Mouse (Mus musculus): ENCODE data around the gene Noxa1. TPM values are rescaled to one million over a fixed set of nuclear protein-coding genes. Genes with fewer than 3 reads are reported as not detected.

The Noxa1 gene
- polyA plus RNA-seq, 1 experiment from 2014 or later, result not detected

DNA sequence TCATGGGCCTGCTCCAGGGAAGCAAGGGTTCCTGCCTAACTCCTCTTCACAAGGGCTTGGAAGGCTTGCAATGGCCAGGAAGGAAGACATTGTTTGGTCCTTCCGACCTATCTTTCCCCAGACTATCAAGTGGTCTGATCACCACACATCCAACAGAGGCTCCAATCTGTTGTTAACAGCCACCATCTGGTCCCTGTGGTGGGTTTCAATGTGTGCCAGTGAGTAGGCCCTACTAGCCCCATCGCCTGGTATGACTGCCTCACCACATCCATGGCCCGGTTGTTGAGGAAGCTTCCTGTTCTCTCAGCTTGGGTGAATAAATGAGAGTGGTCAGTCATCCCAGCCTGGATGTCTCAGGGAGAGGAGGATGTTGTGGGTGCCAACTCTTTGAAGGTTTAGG is 6.3 kb downstream of the Noxa1 start:
- Histone ChIP-seq H3K4me2 (no peak overlapping the region), H3K4me1 (replicated peaks) (no peaks in the 10 kb centered on the region), H3K27ac (replicated peaks) (no peak overlapping the region), H3K27me3 (no peaks in the 10 kb centered on the region), H3K9ac (no peak overlapping the region), H3K36me3 (no peaks in the 10 kb centered on the region), H3K4me3 (no peak overlapping the region), H3K9me3 (no peaks in the 10 kb centered on the region)
- no peak for ATAC-seq (ENCODE audit: low FRiP score, low read depth)
- 85% methylated on average over 3 of the region's 3 CpGs for WGBS

DNA sequence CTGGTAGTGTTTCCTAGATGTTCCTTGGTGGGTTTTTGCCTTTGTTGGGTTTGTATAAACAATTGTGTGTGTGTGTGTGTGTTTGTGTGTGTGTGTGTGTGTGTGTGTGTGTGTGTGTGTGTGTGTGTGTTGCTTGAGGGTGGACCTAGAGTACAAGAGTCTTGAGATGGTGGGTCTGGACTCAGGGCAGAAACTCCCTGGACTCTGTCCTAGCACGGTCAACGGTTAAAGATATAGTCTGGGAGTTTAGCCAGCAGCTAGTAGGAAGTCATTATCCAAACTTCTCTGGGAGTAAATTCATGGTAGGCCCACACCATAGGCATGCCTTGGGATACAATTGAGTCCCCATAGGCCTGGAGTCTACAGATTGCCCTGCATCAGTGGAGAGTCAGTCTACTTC is 7.1 kb downstream of the Noxa1 start:
- Histone ChIP-seq H3K4me2 (no peak overlapping the region), H3K4me3 (no peak overlapping the region), H3K36me3 (no peaks in the 10 kb centered on the region), H3K9me3 (no peaks in the 10 kb centered on the region), H3K27ac (replicated peaks) (no peak overlapping the region), H3K27me3 (no peaks in the 10 kb centered on the region), H3K9ac (no peak overlapping the region), H3K4me1 (replicated peaks) (no peaks in the 10 kb centered on the region)
- ATAC-seq (ENCODE audit: low FRiP score, low read depth), result no peak
- WGBS, result 98% methylated on average over 2 of the region's 2 CpGs

DNA sequence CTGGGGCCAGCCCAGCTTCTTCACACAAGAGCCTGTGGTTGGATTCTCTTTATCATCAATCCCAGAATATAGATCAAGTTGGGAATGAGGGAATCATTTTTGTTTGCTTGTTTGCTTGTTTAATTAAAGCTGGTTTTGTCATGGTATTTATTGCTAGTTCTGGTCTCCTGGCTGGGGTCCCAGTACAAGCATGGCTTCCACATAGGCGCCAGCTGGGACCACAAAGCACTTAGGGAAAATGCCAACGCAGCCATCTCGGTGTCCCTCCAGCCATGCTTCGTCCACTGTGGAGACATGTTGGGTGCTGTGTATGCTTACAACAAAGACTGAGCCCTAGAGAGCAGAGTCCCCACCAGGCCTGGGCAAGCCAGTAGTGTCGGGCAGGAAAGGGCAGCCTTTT is 9.4 kb downstream of the Noxa1 start:
- Histone ChIP-seq H3K4me1 (replicated peaks) (no peaks in the 10 kb centered on the region), H3K9ac (no peak overlapping the region), H3K27ac (replicated peaks) (no peak overlapping the region), H3K27me3 (no peaks in the 10 kb centered on the region), H3K4me2 (no peak overlapping the region), H3K9me3 (no peaks in the 10 kb centered on the region), H3K36me3 (no peaks in the 10 kb centered on the region), H3K4me3 (no peak overlapping the region)
- ATAC-seq (ENCODE audit: low FRiP score, low read depth), result no peak
- 78% methylated on average over 5 of the region's 5 CpGs for WGBS

DNA sequence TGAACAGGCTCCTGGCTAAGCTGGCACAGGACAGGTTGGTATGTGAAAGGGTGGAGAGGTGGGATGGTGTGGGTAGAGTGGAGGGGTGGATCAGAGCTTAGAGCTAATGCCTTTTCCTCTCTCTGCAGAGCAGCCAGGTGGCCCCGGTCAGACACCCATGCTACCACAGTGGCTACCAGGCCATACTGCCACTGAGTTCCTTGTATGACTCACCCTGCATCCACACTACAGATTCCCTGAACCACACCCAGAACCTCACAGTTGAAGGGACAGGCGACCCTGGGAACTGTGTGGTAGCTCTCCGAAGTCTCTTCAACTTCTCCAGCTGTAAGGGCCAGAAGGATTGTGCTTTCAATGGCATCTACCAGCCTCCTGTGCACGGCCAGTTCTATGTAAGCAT is 11.3 kb downstream of the Noxa1 start:
- no peak for ATAC-seq (ENCODE audit: low FRiP score, low read depth)
- no peaks in the 10 kb centered on the region for H3K27me3 ChIP-seq
- H3K4me3 ChIP-seq, result no peak overlapping the region
- no peak overlapping the region for H3K27ac ChIP-seq (replicated peaks)
- no peaks in the 10 kb centered on the region for H3K9me3 ChIP-seq
- no peaks in the 10 kb centered on the region for H3K4me1 ChIP-seq (replicated peaks)
- WGBS, result 86% methylated on average over 4 of the region's 4 CpGs
- no peaks in the 10 kb centered on the region for H3K36me3 ChIP-seq
- H3K9ac ChIP-seq, result no peak overlapping the region
- no peak overlapping the region for H3K4me2 ChIP-seq

DNA sequence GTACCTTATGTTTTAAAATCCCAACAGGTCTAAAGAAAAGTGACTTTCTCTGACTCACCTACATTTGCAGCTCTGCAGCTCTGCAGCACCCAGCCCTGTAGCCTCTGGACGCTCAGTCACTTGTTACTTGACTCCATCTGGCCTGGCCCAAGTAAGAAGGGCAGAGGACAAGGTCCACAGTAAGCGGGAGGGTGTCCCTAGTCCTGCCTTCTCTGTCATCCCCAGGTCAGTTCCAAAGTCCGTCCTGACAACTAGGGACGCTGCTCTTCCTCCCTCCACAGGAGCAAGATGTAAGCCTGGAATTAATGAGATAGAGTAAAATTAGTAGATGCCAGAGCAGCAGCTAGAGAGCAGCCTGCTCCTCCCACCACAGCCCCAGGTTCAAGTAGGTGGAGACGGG is 14.9 kb downstream of the Noxa1 start, which contains the start of gene Entpd8:
Entpd8 (plus strand) TSS at position 229 of the 400 bp plus-strand sequence.
- H3K27ac ChIP-seq (replicated peaks), result no peak within 1 kb of the TSS
- no peaks in the 10 kb centered on the region for H3K4me1 ChIP-seq (replicated peaks)
- H3K9me3 ChIP-seq, result no peaks in the 10 kb centered on the region
- ATAC-seq (ENCODE audit: low FRiP score, low read depth), result no peak
- WGBS, result 71% methylated on average over 5 of the region's 5 CpGs
- no peaks in the 10 kb centered on the region for H3K27me3 ChIP-seq
- H3K4me3 ChIP-seq, result no peak within 1 kb of the TSS
- no peak within 1 kb of the TSS for H3K4me2 ChIP-seq
- no peak within 1 kb of the TSS for H3K9ac ChIP-seq
- no peaks in the 10 kb centered on the region for H3K36me3 ChIP-seq

DNA sequence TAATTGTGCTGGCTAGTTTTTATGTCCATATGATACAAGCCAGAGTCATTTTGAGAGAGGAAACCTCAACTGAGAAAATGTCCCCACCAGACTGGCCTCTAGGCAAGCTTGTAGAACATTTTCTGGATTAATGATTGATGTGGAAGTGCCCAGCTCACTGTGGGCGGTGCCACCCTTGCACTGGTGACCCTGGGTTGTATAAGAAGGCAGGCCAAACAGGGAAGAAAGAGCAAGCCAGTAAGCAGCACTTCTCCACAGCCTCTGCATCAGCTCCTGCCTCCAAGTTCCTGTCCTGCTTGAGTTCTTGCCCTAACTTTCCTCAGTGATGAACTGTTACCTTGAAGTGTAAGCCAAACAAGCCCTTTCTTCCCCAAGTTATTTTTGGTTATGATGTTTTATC is 16.0 kb downstream of the Noxa1 start:
- no peaks in the 10 kb centered on the region for H3K4me1 ChIP-seq (replicated peaks)
- H3K27ac ChIP-seq (replicated peaks), result no peak overlapping the region
- no peaks in the 10 kb centered on the region for H3K27me3 ChIP-seq
- no peaks in the 10 kb centered on the region for H3K36me3 ChIP-seq
- H3K4me3 ChIP-seq, result no peak overlapping the region
- ATAC-seq (ENCODE audit: low FRiP score, low read depth), result no peak
- H3K9me3 ChIP-seq, result no peaks in the 10 kb centered on the region
- no peak overlapping the region for H3K4me2 ChIP-seq
- WGBS, result 87% methylated on average over 1 of the region's 1 CpGs
- no peak overlapping the region for H3K9ac ChIP-seq

DNA sequence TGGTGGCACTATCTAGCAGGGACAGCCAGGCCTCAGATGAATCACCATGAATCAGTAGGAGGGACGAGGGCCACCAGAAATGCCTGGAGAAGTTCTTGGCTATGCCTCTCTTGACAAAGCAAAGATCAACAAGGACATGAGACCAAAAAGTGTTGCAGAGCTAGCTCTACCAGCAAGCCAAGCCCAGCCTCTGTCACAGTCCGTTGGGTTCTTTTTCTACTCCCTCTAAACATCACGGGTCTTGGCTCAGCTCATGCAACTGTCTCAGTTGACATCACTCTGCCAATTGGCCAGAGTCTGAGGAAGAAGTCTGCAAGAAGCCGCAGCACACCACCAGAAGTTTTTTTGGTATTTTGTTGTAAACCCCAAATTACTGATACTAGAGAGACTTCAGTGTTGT is 19.4 kb downstream of the Noxa1 start:
- H3K9ac ChIP-seq, result no peak overlapping the region
- H3K4me3 ChIP-seq, result no peak overlapping the region
- no peaks in the 10 kb centered on the region for H3K9me3 ChIP-seq
- H3K27ac ChIP-seq (replicated peaks), result no peak overlapping the region
- no peaks in the 10 kb centered on the region for H3K4me1 ChIP-seq (replicated peaks)
- 58% methylated on average over 4 of the region's 4 CpGs for WGBS
- H3K4me2 ChIP-seq, result no peak overlapping the region
- no peak for ATAC-seq (ENCODE audit: low FRiP score, low read depth)
- no peaks in the 10 kb centered on the region for H3K27me3 ChIP-seq
- H3K36me3 ChIP-seq, result no peaks in the 10 kb centered on the region

DNA sequence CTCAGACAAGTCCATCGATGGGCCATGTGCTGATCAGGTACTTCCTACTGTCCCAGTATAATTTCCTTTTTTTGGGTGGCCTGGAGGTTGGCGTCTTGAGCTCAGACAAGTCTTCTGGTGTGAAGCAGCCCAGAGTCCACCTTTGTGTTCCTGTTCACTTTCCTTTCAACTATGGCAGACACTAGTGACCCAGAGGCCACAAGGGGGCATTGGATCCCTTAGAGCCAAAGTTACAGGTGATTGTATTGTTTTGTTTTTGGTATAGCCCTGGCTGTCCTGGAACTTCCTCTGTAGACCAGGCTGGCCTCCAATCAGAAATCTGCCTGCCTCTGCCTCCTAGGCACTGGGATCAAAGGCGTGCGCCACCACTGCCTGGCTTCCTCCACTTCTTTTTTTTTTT is 22.6 kb downstream of the Noxa1 start:
- Histone ChIP-seq H3K4me1 (replicated peaks) (no peaks in the 10 kb centered on the region), H3K9ac (no peak overlapping the region), H3K27me3 (no peaks in the 10 kb centered on the region), H3K36me3 (no peaks in the 10 kb centered on the region), H3K27ac (replicated peaks) (no peak overlapping the region), H3K4me2 (no peak overlapping the region), H3K4me3 (no peak overlapping the region), H3K9me3 (no peaks in the 10 kb centered on the region)
- WGBS, result 94% methylated on average over 4 of the region's 4 CpGs
- no peak for ATAC-seq (ENCODE audit: low FRiP score, low read depth)

DNA sequence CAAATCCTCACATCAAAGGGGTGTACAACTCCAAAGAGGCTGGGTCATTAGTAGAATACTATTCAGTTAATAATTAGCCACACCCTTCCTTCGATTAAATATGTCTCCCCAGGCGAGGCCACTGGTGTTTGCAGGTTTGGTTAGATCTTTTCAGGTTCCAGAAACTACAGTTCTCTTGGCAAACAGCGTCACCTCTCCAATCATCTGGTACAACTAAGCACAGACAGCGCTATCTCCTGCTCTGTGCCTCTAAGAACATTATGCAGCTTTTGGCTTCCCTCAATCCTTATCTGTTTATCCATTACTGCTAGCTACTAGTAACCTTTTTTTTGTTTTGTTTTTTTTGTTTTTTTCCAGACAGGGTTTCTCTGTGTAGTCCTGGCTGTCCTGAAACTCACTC is 25.4 kb downstream of the Noxa1 start:
- H3K4me3 ChIP-seq, result no peak overlapping the region
- 78% methylated on average over 4 of the region's 4 CpGs for WGBS
- H3K36me3 ChIP-seq, result no peaks in the 10 kb centered on the region
- H3K27ac ChIP-seq (replicated peaks), result no peak overlapping the region
- no peak overlapping the region for H3K4me2 ChIP-seq
- H3K9me3 ChIP-seq, result no peaks in the 10 kb centered on the region
- ATAC-seq (ENCODE audit: low FRiP score, low read depth), result no peak
- H3K4me1 ChIP-seq (replicated peaks), result no peaks in the 10 kb centered on the region
- no peaks in the 10 kb centered on the region for H3K27me3 ChIP-seq
- H3K9ac ChIP-seq, result no peak overlapping the region

DNA sequence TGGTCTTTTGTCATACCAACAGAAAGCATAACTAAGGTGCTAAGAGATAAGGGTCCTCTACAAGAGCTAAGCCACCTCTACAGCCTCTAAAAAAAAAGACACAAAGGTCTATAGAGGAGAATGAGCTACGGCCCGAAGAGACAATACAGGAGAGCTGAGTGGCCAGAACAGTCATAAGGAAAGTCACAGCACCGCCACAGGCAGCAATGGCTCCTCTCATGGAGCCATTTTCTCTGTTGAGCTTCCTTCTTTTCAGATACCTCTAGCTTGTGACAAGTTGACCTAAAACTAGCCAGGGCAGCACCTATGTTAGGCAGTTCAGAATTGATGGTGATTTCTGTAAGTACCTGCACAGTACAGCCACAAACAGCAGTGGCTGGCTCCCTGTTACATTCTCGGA is 28.4 kb downstream of the Noxa1 start:
- Histone ChIP-seq H3K27me3 (no peaks in the 10 kb centered on the region), H3K36me3 (peaks cover 8% of the 10 kb centered on the region), H3K9ac (no peak overlapping the region), H3K4me1 (replicated peaks) (no peaks in the 10 kb centered on the region), H3K4me2 (no peak overlapping the region), H3K4me3 (no peak overlapping the region), H3K9me3 (no peaks in the 10 kb centered on the region), H3K27ac (replicated peaks) (no peak overlapping the region)
- ATAC-seq (ENCODE audit: low FRiP score, low read depth), result no peak
- 75% methylated on average over 4 of the region's 4 CpGs for WGBS

DNA sequence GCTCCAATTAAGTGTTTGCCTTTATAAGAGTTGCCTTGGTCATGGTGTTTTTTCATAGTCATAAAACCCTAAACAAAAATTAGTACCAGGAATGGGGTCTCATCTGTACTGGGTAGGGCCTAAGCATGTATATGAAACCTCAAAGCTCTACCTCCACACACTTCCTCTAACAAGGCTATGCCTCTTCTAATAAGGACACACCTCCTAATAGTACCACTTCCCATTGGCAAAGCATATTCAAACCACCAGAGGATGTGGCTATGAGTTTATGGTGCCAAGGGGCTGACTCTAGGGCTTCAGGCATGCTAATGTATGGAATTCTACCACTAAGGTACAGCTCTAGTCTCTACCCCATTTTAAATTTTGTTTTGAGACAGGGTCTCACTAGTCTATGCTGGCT is 29.4 kb downstream of the Noxa1 start:
- Histone ChIP-seq H3K4me3 (no peak overlapping the region), H3K9me3 (no peaks in the 10 kb centered on the region), H3K4me1 (replicated peaks) (no peaks in the 10 kb centered on the region), H3K36me3 (peaks cover 10% of the 10 kb centered on the region), H3K4me2 (no peak overlapping the region), H3K9ac (no peak overlapping the region), H3K27me3 (no peaks in the 10 kb centered on the region), H3K27ac (replicated peaks) (no peak overlapping the region)
- ATAC-seq (ENCODE audit: low FRiP score, low read depth), result no peak

DNA sequence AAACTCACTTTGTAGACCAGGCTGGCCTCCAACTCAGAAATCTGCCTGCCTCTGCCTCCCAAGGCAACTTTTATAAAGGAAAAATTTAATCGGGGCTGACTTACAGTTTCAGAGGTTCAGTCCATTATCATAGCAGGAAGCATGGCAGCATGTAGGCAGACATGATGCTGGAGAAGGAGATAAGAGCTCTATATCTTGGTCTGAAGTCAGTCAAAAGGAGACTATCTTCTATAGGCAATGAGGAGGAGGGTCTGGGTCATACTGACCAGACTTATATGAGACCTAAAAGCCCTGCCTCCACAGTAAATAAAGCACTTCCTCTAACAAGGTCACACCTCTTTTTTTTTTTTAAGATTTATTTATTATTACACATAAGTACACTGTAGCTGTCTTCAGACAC is 30.7 kb downstream of the Noxa1 start:
- no peak overlapping the region for H3K27ac ChIP-seq (replicated peaks)
- H3K9me3 ChIP-seq, result no peaks in the 10 kb centered on the region
- H3K4me2 ChIP-seq, result no peak overlapping the region
- no peak for ATAC-seq (ENCODE audit: low FRiP score, low read depth)
- no peaks in the 10 kb centered on the region for H3K4me1 ChIP-seq (replicated peaks)
- H3K36me3 ChIP-seq, result peaks cover 19% of the 10 kb centered on the region
- H3K4me3 ChIP-seq, result no peak overlapping the region
- H3K9ac ChIP-seq, result no peak overlapping the region
- 91% methylated on average over 1 of the region's 1 CpGs for WGBS
- H3K27me3 ChIP-seq, result no peaks in the 10 kb centered on the region

DNA sequence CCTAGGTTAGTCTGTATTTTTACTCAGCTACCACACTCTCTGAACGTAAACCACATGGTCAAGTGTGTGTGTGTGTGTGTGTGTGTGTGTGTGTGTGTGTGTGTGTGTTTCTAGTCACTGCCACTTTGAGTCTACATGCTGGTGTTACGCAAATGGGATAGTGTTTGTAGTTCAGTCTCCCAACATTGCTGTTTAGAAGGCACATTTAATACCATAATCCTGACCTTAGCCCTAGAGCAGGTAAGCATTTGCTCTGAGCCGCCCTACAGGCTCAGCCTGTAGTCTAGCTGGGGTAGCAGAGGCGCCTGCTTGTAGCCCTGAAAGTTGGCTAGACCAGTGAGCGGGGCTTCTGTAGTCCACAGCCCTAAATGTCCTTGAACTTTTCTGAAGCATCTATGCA is 31.4 kb downstream of the Noxa1 start:
- H3K36me3 ChIP-seq, result peaks cover 19% of the 10 kb centered on the region

More for the DNA sequence above, 31.4 kb downstream of the Noxa1 start:
- no peak for ATAC-seq (ENCODE audit: low FRiP score, low read depth)
- Histone ChIP-seq H3K4me1 (replicated peaks) (no peaks in the 10 kb centered on the region), H3K4me3 (no peak overlapping the region), H3K27me3 (no peaks in the 10 kb centered on the region), H3K4me2 (no peak overlapping the region), H3K27ac (replicated peaks) (no peak overlapping the region), H3K9ac (no peak overlapping the region), H3K9me3 (no peaks in the 10 kb centered on the region)
- 96% methylated on average over 5 of the region's 5 CpGs for WGBS

Data from hindbrain, embryonic 15.5 days (tissue).